Mouse (Mus musculus): ENCODE data around the gene Eif4g3.

Eif4g3 gene

GRCm38 (mm10) chr4:138161550-138161949 lies 168.7 kb downstream of the Eif4g3 start:
- in situ Hi-C loops (cut with MboI) = no loop called here

DNA sequence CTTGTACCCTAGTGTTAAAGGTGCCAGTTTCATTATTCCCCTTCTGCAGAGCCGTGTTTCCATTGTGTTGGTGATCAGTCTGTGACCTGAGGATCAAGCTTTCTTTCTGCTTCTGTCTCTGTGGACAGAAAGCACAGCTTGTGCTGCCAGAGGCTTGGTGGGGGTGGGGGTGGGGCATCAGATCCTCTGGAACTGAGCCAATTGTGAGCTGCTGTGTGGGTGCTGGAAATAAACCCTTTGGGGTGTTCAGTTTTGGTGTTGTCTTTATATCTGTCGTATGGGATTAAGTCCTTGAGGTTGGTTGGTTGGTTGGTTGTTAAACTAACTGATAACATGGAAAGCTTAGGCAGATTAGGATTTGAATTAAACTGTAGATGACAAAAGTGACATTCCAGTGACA lies 171.0 kb downstream of the Eif4g3 start:
- in situ Hi-C loops (cut with MboI) = no loop called here

GRCm38 (mm10) chr4:138164860-138165259 lies 172.0 kb downstream of the Eif4g3 start:
- in situ Hi-C loops (cut with MboI) = no loop called here

DNA sequence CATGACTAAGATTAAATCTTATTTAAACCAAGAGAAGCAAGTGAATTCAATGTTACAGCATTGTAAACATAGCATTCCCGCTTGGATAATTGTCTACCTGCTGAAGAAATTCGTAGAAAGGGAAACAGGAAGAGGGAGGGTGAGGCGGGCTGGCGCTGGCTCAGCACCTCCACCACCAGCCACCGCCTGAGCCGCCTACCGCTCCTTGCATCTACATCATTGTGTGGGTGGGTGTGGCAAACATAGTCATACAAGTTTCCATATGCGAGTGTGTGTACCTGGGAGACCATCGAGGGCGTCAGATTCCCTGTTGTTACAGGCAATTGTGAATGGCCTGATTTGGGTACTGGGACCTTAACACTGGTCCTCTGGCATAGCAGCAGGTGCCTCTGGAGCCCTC lies 173.7 kb downstream of the Eif4g3 start:
- in situ Hi-C loops (cut with MboI) = no loop called here

DNA sequence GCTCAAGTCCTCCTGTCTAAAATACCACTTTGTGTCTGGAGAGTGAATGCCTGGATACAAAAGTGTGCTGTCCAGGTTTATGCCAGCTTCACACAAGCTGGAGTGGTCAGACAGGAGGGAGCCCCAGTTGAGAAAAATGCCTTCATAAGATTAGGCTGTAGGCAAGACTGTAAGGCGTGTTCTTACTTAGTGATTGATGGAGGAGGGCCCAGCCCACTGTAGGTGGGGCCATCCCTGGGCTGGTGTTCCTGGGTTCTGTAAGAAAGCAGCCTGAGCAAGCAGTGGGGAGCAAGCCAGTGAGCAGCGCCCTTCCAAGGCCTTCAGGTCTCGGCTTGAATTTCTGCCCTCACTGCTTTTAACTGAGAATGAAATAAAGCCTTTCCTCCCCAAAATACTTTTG lies 175.3 kb downstream of the Eif4g3 start:
- in situ Hi-C loops (cut with MboI) = no loop called here

DNA sequence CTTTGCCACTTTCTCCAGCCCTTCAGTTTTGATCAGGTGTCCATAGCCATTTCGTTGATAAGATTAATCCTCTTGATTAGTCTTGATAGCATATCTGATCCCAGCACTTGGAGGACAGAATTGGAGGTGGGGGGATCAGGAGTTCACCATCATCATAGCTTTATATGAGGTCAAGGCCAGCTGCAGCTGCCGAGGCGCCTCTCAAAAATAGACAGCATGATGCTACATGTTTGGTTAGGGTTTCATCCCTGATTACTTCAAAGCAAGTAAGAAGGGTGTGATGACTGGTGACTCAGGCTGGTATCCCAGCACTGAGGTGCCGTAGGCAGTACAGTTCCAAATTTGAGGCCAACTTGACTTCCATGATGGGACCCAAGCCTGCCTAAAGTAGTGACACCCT lies 176.6 kb downstream of the Eif4g3 start:
- in situ Hi-C loops (cut with MboI) = no loop called here

- in situ Hi-C loops (cut with MboI) = no loop called here
Observed at GRCm38 (mm10) chr4:138172686-138173085, 179.9 kb downstream of the Eif4g3 start.

DNA sequence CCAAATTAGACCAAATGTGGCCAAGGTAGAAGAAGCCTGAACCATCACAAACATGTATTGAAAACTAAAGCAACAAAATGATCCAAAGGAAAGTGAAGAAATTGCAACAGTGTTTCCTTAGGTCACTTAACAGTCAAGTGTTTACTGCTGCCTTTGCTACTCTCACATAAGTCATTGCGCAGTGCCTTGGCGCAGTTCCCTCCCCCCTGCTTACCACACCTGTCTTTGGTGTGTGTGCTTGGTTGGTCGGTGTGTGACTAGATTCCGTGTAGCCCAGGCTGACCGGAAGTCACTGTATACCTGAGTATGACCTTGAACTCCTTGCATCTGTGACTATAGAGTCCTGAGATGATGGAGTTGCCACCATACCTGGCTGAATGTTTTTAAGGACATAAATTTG lies 186.6 kb downstream of the Eif4g3 start:
- in situ Hi-C loops (cut with MboI) = no loop called here

DNA sequence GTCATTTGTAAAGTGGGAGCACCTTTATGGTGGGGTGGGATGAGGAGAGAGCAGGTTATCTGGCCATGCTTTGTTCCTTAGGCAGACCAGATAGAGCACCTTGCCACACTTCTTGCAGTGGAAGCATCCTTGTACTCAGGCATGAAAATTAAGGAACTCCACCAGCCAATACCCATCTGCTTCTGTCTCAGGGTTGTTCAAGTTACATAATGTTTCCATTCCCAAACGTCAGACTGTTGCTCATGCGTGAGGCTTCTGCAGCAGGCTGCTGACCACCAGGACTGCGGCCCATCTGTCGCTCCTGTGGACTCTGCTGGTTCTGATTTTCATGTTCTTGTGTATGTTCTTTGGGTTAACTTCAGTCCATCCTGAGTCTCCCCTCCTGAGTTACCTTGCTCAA lies 187.9 kb downstream of the Eif4g3 start:
- in situ Hi-C loops (cut with MboI) = no loop called here

- in situ Hi-C loops (cut with MboI) = no loop called here
Observed at GRCm38 (mm10) chr4:138184056-138184455, 191.2 kb downstream of the Eif4g3 start.

- in situ Hi-C loops (cut with MboI) = no loop called here
Observed at GRCm38 (mm10) chr4:138184573-138184981, 191.8 kb downstream of the Eif4g3 start.

GRCm38 (mm10) chr4:138185961-138186360 lies 193.1 kb downstream of the Eif4g3 start:
- in situ Hi-C loops (cut with MboI) = no loop called here

DNA sequence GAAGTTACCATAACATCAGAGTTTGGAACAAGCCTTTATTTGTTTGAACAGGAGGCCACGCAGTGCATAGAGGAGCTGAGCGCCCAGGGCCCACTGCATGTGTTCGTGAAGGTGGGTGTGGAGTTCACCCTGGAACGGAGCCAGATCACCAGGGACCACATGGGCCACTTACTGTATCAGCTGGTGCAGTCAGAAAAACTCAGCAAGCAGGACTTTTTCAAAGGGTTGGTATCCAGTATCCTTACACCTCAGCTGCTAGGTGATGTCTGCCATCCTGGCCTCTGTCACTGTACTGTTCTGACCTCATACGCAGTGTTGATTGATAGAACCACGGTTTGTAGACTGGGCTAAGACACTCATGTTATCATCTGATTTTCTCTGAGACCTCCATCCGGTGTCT lies 195.2 kb downstream of the Eif4g3 start:
- in situ Hi-C loops (cut with MboI) = no loop called here

- in situ Hi-C loops (cut with MboI) = no loop called here
Observed at GRCm38 (mm10) chr4:138192561-138192960, 199.7 kb downstream of the Eif4g3 start.

- in situ Hi-C loops (cut with MboI) = no loop called here
Observed at GRCm38 (mm10) chr4:138200769-138201168, 207.9 kb downstream of the Eif4g3 start.

GRCm38 (mm10) chr4:138201696-138202095 lies 208.9 kb downstream of the Eif4g3 start:
- in situ Hi-C loops (cut with MboI) = no loop called here

DNA sequence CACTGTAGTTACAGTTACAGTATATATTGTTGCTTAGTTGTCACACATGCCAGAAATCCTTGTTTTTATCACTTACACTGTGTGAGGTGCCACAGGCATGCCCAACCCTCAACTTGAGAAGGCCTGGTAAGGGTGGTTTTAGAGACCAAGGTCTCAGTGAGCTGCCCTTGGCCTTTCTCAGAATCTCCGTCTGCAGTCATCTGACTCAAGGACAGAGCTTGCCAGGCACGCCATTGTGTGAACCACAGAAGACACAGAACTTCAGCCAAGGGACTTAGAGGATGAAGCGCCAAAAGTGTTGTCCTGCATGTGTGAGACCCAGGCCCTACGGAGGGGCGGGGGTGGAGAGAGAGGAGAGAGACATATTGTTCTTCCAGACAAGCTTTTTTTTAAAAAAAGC lies 217.3 kb downstream of the Eif4g3 start:
- in situ Hi-C loops (cut with MboI) = no loop called here

DNA sequence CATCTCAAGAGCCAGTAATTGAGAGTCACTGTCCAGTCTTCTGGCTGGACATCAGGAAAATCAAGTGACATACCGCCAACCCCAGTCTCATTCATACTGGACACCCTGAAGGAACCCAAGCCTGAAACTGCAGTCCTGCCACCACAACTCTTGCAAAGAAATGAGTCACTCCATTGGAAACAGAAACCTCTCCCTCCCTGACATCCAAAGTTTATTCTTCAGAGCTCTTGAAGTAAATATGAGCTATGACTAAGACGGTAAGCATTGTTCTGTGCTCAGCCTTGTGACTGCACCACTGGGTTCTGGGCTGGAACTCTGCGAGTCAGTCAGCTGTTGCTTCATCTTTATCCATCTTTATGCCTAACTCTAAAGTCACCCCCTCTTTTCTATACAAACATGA lies 221.0 kb downstream of the Eif4g3 start:
- in situ Hi-C loops (cut with MboI) = no loop called here

- in situ Hi-C loops (cut with MboI) = no loop called here
Observed at GRCm38 (mm10) chr4:138215671-138216199, 222.9 kb downstream of the Eif4g3 start.

DNA sequence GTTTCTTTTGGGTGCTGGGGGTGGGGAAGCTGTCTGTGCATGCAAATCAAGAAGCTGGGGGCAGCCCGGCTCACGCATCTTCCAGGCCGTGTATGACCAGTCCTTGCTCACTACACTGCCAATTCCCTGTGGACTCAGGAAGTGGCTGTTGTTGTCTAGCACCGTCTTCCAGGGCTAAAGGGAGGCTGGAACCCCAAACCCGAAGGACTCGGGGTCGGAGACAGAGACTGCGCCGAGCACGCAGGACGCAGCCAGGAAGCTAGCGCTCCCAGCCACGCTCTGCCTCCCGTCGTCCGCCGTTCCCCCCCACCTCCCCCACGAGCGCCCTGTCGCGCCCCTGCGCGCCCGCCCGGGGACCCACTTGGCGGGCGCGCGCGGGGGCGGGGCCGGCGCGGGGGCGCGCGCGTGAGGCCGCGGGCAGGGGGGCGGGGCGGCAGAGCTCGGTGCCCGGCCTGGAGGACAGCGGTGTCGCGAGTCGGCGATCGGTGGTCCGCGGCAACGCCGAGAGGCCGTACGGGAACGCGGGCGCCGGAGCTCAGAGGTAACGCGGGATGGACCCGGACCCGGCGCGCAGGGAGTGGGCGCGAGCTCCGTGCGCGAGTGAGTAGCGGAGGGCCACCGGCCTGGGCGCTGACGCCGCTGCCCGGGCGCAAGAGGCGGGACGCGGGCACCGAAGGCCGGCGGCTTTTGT lies 223.5 kb downstream of the Eif4g3 start, which contains the start of gene Hp1bp3:
Gene Hp1bp3, plus strand, starts transcription at position 97 of the 691 bp plus-strand sequence.
- in situ Hi-C loops (cut with MboI) = no loop called here

DNA sequence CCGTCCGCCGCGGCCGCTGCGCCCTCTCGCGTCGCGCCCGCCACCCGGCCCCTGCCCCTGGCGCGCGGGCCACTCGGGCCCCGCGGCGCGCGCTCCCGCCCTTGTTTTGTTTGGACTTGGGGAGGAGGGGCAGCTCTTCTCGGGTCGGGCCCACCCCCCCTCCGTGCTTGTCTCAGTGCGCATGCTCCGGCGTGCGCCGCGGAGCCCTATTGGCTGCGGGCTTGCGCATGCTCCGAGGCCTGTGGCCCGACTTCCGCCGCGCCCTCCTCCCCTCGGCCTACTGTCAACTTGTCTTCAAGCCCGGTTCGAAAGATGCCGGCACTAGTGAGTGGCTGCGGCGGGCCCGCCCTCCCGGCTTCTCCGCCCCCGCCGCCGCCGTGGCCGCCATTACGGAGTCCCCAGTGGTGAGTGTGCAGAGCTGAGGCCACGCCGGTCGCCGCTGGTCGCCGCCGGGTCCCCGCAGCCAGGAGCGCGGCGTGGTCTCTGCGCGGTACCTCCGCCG lies 224.1 kb downstream of the Eif4g3 start:
- in situ Hi-C loops (cut with MboI) = no loop called here

- in situ Hi-C loops (cut with MboI) = no loop called here
Observed at GRCm38 (mm10) chr4:138217441-138217840, 224.6 kb downstream of the Eif4g3 start.

DNA sequence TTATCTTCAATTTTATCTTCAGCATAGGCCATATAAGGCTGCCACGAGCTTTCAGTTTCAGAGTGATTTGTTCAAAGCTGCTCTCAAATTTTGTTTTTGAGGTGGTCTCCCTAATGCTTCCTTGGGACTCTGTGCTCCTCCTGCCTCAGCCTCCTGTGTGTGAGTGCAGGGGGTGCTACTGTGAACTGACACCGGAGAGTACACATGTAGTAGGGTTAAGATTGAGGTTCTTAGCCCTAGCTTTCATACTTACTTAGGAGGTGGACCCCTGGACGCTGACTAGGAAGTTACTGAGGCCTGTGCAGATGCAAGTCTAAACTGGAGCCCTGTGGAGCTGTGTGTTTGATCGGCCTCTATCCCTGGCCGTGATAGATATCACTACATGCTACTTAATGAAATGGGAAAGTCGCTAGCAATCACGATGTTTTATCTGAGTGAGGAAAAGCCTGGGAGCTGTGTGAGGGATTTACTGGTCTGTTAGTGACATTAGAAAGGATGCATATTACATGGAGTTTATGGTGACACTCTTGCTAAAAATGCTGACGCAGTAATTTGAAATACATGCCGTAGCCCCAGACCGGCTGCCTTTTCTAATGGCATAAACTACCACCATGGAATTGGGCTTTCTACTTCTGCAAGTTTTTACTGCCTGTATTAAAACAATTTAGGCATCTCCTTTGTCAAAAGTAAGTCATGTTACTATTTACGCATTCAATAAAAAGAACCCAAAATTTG lies 225.3 kb downstream of the Eif4g3 start:
- in situ Hi-C loops (cut with MboI) = no loop called here
